Mouse (Mus musculus) CD4-positive helper T cell, adult 2 months (primary cell): ENCODE measurements around the gene Kdm2b.

Experiments
- DNase-seq: peaks from one replicate; pipeline ENCODE4 v3.0.0-alpha.2; 2012; ENCODE audit warnings: low read depth, missing footprints, low spot score

Kdm2b gene

DNA sequence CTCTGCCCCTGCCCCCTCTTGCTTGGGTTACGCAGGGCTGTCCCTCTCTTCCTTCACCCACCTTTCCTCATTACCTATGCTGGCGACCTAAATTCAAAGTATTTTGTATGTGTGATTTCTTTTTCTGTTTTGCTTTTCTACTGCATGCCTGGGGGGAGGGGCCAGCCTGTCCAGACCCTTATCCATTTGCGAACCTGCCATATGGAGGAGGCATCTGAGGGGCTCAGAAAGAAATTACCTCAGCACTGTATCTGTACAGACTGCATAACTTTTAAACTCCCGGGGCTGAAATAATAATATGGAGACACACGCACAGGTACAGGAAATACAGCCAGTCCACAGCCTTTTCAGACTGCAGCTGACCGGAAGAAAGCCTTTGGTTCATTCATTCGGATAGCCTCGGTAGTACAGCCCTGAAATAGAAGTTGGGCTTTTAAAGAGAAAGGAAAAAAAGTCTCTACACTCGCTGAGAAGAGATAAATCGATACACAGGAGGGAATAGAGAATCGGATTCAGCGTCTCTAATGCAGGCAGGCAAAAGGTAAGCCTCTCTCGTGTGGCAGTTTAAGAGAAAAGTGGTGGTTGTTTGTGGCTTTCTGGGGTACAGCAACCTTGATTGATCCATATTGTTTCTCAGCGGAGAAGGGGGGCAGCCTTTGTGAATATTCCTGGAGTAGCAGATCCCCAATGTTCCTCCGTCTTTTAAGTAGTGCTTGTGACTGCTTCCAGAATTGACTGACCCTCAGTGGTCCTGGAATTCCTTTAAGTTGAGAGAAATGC lies at the start of gene Kdm2b:
Kdm2b (minus strand) TSS at position 273 of the 780 bp plus-strand sequence.
- peak; percentile 70 for DNase-seq

GRCm38 (mm10) chr5:123039120-123039752 lies 49.6 kb upstream of the Kdm2b start:
- peak; percentile 87 for DNase-seq

GRCm38 (mm10) chr5:123038115-123038514 lies 48.5 kb upstream of the Kdm2b start:
- peak; percentile 57 for DNase-seq

- no peak for DNase-seq
Observed at GRCm38 (mm10) chr5:123035564-123035963, 45.9 kb upstream of the Kdm2b start.

DNA sequence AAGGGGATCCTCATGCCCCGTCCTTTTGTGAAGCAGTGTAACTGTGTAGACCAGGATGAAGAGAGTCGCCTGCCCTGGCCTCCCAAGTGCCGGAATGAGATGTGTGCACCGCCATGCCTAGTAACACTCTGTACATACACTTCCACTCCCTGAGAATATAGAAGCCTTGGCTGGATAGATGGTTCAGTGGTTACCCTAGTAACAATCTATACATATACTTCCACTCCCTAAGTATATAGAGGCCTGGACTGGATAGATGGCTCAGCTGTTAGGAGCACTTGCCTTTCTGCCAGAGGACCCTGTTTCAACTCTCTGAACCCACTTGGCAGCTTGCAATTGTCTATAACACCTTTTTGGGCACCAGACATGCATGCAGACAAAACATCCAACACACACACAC lies 45.5 kb upstream of the Kdm2b start:
- no peak for DNase-seq

GRCm38 (mm10) chr5:123033646-123034160 lies 44.1 kb upstream of the Kdm2b start:
- no peak for DNase-seq

DNA sequence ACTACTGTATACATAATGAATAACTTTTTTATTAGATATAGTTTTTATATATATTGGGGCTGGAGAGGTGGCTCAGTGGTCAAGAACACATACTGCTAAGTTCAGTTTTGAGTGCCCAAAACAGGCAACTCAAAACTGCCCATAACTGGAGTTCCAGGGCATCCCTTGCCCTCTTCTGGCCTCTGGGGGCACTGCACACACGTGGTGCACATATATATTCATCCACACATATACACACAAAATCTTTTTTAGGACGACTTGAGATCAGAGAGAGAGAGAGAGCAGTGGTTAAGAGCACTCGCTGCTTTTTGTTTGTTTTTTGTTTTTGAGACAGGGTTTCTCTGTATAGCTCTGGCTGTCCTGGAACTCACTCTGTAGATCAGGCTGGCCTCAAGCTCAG lies 41.7 kb upstream of the Kdm2b start:
- no peak for DNase-seq

DNA sequence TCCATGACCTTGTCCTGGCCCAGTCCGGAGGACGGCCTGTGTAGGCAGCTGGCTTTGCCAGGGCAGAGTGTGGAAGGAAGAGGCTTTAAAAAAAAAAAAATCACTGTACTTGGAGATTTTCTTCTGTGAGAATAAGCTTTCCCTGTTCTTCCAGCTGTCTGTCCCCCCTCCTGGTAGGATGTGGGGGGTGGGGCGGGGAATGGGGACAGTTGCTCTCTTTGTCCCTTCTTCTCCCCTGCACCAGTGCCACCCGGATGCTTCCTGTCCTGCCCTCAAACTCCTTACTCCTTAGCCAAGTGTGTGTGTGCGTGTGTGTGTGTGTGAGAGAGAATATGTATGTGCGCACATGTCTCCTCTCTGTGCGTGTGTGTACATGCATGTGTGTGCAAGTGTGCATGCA lies 40.1 kb upstream of the Kdm2b start:
- DNase-seq, result no peak

- no peak for DNase-seq
Observed at GRCm38 (mm10) chr5:123027436-123027835, 37.8 kb upstream of the Kdm2b start.

GRCm38 (mm10) chr5:123026414-123026813 lies 36.8 kb upstream of the Kdm2b start:
- DNase-seq, result no peak

GRCm38 (mm10) chr5:123024965-123025573 lies 35.4 kb upstream of the Kdm2b start:
- DNase-seq, result no peak

DNA sequence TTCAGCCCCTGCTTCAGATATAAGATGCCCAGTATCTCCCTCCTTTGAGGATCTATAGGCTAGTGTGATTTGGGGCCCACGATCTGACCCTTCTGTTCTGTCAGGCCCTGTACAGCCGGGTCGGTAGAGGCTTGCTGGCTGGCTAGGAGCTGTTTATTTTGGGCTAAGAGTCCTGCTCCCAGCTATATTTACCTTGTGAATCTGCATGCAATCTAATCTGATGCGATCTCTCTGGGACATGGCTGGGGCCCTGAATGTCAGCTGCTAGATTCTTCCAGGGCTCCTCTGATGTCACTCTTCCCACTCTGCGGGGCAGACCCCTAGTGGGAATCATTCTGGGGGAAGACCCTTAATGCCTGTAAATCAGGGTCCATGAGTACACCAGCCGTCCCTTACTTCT lies 34.7 kb upstream of the Kdm2b start:
- no peak for DNase-seq

- DNase-seq, result no peak
Observed at GRCm38 (mm10) chr5:123023049-123023448, 33.4 kb upstream of the Kdm2b start.

DNA sequence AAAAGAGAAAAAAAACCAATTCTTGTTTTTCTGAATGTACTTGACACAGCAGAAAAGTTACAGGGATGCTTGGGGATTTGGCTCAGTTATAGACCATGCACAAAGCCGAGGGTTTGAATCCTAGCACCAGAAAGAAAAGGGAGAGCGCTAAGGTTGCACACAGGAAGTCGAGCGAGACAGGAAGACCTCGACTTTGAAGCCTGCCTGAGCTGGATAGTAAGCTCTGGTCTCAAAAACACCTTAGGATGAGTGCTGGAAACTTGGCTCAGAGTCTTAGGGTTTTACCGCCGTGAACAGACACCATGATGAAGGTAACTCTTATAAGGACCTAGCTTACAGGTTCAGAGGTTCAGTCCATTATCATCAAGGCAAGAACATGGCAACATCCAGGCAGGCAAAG lies 31.8 kb upstream of the Kdm2b start:
- DNase-seq, result peak; percentile 66

DNA sequence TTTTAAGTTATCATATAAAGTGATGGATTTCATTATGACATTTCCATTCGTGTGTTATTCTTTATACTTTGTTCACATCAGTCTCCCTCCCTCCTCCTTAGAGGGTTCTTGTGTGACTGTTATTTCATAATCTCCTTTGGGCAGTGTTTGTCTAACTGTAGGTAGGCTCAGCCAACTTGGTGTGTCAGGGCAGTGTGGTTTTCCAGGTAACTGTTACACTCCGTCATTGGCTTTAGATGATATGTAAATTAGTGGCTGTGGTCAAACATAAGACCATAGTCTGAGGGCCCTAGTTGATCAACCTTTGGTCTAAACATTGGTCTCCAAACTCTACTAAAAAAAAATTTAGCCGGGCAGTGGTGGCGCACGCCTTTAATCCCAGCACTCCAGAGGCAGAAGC lies 30.8 kb upstream of the Kdm2b start:
- DNase-seq, result no peak

DNA sequence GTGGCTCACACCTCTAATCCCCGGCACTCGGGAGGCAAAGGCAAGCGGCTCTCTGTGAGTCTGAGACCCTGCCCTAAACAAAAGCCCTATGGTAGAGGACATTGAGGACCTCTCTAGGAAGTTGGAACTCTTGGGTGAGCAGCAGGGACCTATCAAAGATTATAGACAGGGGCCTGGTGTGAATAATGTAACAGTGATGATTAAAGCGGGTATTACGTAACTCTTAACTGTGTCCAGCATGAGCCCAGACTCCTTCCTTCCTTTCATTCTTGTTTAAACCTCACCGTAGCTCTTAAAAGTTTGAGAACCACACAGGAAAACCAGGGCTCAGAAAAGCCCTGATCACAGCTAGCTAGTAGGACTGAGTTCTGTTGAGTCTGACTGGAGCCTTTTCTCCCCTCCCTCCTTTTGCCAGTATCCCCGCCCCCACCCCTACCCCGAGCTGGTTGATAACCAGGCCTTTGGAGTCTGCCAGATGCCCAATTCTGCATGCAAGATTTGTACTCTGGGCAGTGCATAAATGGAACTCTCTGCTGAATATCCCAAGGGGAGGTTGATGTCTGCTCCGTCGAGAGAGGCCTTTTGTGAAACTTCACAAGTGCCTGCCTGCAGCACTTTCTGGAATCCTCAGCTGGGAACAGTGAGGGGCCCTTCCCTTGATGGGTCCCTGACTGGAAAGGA lies 29.9 kb upstream of the Kdm2b start:
- no peak for DNase-seq

DNA sequence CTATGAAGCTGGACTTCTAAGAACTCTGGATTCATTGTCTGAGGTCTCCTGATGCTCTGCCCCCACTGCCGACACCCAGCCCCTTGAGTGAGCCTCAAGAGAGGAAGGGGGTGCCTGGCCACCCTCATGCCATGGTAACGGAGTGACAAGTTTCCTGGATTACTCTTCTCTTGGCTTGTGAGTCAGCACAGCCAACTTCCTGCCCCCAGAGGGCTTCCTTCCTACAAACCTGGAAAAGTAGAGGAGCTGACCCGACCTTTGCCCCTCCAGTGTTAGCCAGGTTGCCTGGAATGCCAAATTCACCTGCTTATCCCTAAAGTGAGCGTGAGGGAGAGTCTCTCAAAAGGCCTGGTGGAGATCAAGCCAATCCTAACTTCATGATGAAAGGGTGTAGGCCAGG lies 27.9 kb upstream of the Kdm2b start:
- DNase-seq, result peak; percentile 46

DNA sequence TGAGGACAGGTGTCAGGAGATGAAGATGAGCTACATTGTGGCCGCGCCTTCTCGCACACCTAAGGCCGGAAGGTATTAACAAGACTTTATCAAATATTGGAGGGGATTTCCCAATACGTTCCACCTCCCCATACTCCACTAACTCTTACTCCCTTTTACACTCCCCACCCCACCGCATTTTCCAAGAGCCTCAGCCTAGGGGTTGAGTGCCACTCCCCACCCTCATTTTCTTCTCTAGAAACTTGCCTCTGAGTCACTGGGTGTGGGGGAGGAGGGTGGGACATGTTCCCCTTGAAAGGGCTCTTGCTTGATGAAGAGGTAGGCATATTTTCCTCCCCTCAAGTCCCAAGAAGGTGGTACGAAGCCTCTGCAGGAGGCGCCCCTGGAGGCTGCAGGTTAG lies 26.3 kb upstream of the Kdm2b start:
- DNase-seq, result peak; percentile 88

DNA sequence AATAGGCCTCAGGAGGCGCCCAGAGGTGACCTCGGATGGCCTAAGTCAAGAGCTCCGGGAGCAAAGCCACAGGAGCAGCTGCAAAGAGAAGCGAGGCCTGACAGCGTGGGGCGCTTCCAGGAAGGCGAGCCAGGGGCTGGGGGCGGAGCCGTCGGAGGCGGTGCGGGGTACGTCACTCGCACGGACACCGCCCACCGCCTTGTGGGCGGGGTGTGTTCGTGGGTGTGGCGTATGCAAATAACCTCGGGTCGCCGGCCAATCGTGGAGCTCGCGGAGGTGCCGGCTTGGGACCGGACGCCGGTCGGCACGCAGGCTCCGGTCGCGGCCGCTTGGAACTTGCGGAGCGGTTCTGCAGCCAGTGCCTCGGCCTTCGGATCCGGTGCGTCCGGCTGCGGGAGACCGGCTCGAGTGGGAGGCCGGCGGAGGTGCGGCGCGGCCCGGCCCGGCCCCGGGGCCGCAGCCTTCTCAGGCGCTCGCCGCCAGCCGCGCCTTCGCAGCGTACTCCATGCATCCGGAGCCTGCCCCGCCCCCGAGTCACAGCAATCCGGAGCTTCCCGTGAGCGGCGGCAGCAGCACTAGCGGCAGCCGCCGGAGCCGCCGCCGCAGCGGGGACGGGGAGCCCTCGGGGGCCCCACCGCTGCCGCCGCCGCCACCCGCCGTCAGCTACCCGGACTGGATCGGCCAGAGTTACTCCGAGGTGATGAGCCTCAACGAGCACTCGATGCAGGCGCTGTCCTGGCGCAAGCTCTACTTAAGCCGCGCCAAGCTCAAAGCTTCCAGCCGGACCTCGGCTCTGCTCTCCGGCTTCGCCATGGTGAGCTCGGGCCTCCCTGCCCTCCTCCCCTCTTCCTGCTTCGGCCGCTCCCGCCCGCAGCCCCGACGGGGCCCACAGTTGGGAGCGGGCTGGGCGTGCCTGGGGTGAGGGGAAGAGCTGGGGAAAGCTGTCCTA lies 25.4 kb upstream of the Kdm2b start, which contains the start of gene Orai1:
Orai1 (plus strand) TSS at position 322 of the 949 bp plus-strand sequence.
- peak; percentile 98 for DNase-seq

DNA sequence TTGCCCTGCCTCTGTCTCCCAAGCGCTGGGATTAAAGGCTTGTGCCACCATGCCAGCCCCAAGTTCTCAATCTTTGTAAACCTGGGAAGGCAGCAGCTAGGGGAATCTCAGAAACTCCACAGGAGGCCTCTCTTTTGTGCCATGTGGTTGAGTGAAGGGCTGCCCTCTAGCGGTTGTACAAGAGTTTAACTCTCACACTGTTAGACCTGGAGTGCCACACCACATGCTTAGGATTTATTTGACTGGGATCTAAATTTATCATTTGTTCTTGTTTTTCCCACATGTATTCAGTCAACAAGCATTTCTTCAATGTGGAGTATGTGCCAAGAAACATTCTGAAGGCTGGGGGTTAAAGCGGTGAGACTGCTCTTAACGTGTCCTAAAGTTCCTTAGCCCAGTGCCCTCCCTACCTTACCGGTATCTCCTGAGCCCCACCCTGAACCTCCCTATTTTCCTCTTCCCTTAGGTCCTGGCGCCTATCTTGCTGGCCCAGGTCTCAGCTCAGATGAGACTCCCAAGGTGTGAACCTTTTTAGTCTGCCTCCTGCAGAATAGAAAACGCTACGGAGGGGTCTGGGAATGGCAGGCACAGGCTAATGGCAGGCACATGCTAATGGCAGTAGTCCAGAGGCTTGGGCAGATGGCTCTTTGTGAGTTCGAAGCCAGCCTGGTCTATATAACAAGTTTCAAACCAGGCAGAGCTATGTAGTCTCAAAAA lies 24.1 kb upstream of the Kdm2b start:
- DNase-seq, result peak; percentile 78
